Mouse (Mus musculus): ENCODE measurements at regions not wholly inside any gene's neighbourhood (a gene's known extent, or its start where the extent isn't known, plus 50 kb on each side); places are given as distances from the start of the nearest gene placed in this dataset.

GRCm38 (mm10) chr2:45438739-45439138 is 321.5 kb upstream of the Zeb2 start:
- no peak overlapping the region for H3K9ac ChIP-seq (ENCODE audit: low read depth, low read length)
- H3K4me3 ChIP-seq (ENCODE audit: low read depth, low read length) = no peak overlapping the region
- H3K4me1 ChIP-seq (ENCODE audit: control insufficient read depth, insufficient read depth, low read length) = no peaks in the 10 kb centered on the region; the same call in 1 of the 2 replicates
- H3K36me3 ChIP-seq (ENCODE audit: control insufficient read depth, insufficient read depth, low read length) = no peaks in the 10 kb centered on the region
- no peak for ATAC-seq (ENCODE audit: low read depth)
- 68% methylated on average over 9 of the region's 9 CpGs for WGBS
- no peak for DNase-seq (ENCODE audit: low spot score)
- H3K4me2 ChIP-seq (ENCODE audit: low read depth, low read length) = no peak overlapping the region
- H3K9me3 ChIP-seq (ENCODE audit: control insufficient read depth, low read length) = no peaks in the 10 kb centered on the region
- no peaks in the 10 kb centered on the region for H3K27me3 ChIP-seq (replicated peaks; ENCODE audit: control insufficient read depth, insufficient read depth, low read length)
- no peak overlapping the region for H3K27ac ChIP-seq (replicated peaks; ENCODE audit: low read depth, low read length)

- H3K9ac ChIP-seq (ENCODE audit: low read depth, low read length) = no peak overlapping the region
- ATAC-seq (ENCODE audit: low read depth) = no peak
- H3K36me3 ChIP-seq (ENCODE audit: control insufficient read depth, insufficient read depth, low read length) = no peaks in the 10 kb centered on the region
- H3K4me1 ChIP-seq (ENCODE audit: control insufficient read depth, insufficient read depth, low read length) = no peaks in the 10 kb centered on the region; the same call in 1 of the 2 replicates
- no peaks in the 10 kb centered on the region for H3K9me3 ChIP-seq (ENCODE audit: control insufficient read depth, low read length)
- H3K27ac ChIP-seq (replicated peaks; ENCODE audit: low read depth, low read length) = no peak overlapping the region
- H3K27me3 ChIP-seq (replicated peaks; ENCODE audit: control insufficient read depth, insufficient read depth, low read length) = no peaks in the 10 kb centered on the region
- no peak overlapping the region for H3K4me3 ChIP-seq (ENCODE audit: low read depth, low read length)
- WGBS = 44% methylated on average over 6 of the region's 6 CpGs
- peak; percentile 26 for DNase-seq (ENCODE audit: low spot score)
- H3K4me2 ChIP-seq (ENCODE audit: low read depth, low read length) = no peak overlapping the region
These were observed 318.2 kb upstream of the Zeb2 start for GRCm38 (mm10) chr2:45435261-45435980.

DNA sequence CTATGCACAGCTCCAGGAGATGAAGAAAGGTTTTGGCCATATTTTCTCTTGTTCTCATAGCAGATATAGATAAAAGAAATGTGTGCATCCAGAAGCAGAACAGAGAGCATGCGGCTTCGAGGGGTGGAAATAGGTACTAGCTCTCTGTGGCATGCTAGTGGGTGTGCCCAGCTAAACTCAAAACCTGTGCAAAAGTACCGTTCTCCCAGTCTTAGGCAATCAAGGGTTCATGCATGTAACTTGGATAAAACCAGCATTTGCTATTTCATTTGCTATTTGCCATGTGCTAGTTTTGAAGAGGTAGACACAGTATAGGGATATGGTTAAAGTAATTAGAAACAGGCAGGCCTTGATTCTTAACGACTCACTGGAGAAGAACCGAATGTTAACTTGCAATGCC is 317.6 kb upstream of the Zeb2 start:
- Histone ChIP-seq H3K9me3 (ENCODE audit: control insufficient read depth, low read length) (no peaks in the 10 kb centered on the region), H3K27ac (replicated peaks; ENCODE audit: low read depth, low read length) (no peak overlapping the region; the same call in 1 of the 2 replicates), H3K4me2 (ENCODE audit: low read depth, low read length) (no peak overlapping the region), H3K36me3 (ENCODE audit: control insufficient read depth, insufficient read depth, low read length) (no peaks in the 10 kb centered on the region), H3K4me1 (ENCODE audit: control insufficient read depth, insufficient read depth, low read length) (no peaks in the 10 kb centered on the region; the same call in 1 of the 2 replicates), H3K27me3 (replicated peaks; ENCODE audit: control insufficient read depth, insufficient read depth, low read length) (no peaks in the 10 kb centered on the region), H3K4me3 (ENCODE audit: low read depth, low read length) (no peak overlapping the region), H3K9ac (ENCODE audit: low read depth, low read length) (no peak overlapping the region)
- DNase-seq (ENCODE audit: low spot score) (no peak), ATAC-seq (ENCODE audit: low read depth) (no peak)
- WGBS = 51% methylated on average over 5 of the region's 5 CpGs

DNA sequence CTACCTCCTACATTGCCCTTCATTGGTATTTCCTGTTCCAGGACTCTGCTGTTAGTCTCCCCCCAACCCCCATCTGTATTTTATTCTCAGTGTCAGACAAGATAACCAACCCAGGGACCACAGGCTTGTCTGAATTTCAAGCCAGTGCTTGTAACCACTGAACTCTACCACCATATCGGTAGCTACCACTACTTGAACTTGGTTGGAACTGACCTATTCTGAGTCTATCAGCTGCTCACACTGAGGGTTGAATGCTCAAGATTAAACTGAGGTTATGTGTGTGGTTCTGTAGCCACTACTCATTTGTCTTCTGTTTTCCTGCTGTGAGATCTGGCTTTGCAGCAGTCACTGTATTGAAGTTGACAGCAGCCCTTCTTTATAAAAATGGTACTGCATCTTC is 317.0 kb upstream of the Zeb2 start:
- no peak overlapping the region for H3K4me3 ChIP-seq (ENCODE audit: low read depth, low read length)
- DNase-seq (ENCODE audit: low spot score) = no peak
- no peak overlapping the region for H3K4me2 ChIP-seq (ENCODE audit: low read depth, low read length)
- H3K27ac ChIP-seq (replicated peaks; ENCODE audit: low read depth, low read length) = no peak overlapping the region; the same call in 1 of the 2 replicates
- no peak overlapping the region for H3K9ac ChIP-seq (ENCODE audit: low read depth, low read length)
- ATAC-seq (ENCODE audit: low read depth) = no peak
- H3K9me3 ChIP-seq (ENCODE audit: control insufficient read depth, low read length) = no peaks in the 10 kb centered on the region
- no peaks in the 10 kb centered on the region for H3K27me3 ChIP-seq (replicated peaks; ENCODE audit: control insufficient read depth, insufficient read depth, low read length)
- no peaks in the 10 kb centered on the region for H3K36me3 ChIP-seq (ENCODE audit: control insufficient read depth, insufficient read depth, low read length)
- 90% methylated on average over 1 of the region's 1 CpGs for WGBS
- no peaks in the 10 kb centered on the region; the same call in 1 of the 2 replicates for H3K4me1 ChIP-seq (ENCODE audit: control insufficient read depth, insufficient read depth, low read length)

GRCm38 (mm10) chr2:45431366-45431765 is 314.2 kb upstream of the Zeb2 start:
- Histone ChIP-seq H3K36me3 (ENCODE audit: control insufficient read depth, insufficient read depth, low read length) (no peaks in the 10 kb centered on the region), H3K27ac (replicated peaks; ENCODE audit: low read depth, low read length) (no peak overlapping the region), H3K4me3 (ENCODE audit: low read depth, low read length) (no peak overlapping the region), H3K4me1 (ENCODE audit: control insufficient read depth, insufficient read depth, low read length) (no peaks in the 10 kb centered on the region; the same call in 1 of the 2 replicates), H3K9ac (ENCODE audit: low read depth, low read length) (no peak overlapping the region), H3K27me3 (replicated peaks; ENCODE audit: control insufficient read depth, insufficient read depth, low read length) (no peaks in the 10 kb centered on the region), H3K9me3 (ENCODE audit: control insufficient read depth, low read length) (no peaks in the 10 kb centered on the region), H3K4me2 (ENCODE audit: low read depth, low read length) (no peak overlapping the region)
- 86% methylated on average over 4 of the region's 4 CpGs for WGBS
- ATAC-seq (ENCODE audit: low read depth) (no peak), DNase-seq (ENCODE audit: low spot score) (no peak)

DNA sequence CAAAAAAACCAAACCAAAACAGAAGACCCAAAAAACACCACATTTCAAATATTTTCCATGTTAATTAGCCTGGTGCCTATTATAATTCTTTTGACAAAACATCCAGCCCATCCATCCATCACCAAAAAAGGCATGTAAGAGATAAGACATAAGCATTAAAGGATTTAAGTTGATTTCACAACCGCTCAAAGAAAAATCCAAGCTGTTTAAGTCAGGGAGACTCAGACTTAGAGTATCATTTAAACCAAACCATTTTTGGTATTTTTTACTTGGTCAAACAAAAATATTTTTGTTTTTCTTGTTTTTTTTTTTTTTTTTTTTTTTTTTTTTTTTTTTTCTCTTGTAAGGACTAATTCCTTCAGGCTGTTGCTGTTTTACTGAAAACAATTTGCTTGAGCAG is 304.6 kb upstream of the Zeb2 start:
- Histone ChIP-seq H3K4me2 (ENCODE audit: low read depth, low read length) (no peak overlapping the region), H3K9me3 (ENCODE audit: control insufficient read depth, low read length) (no peaks in the 10 kb centered on the region), H3K27ac (replicated peaks; ENCODE audit: low read depth, low read length) (no peak overlapping the region), H3K36me3 (ENCODE audit: control insufficient read depth, insufficient read depth, low read length) (no peaks in the 10 kb centered on the region), H3K9ac (ENCODE audit: low read depth, low read length) (no peak overlapping the region), H3K27me3 (replicated peaks; ENCODE audit: control insufficient read depth, insufficient read depth, low read length) (no peaks in the 10 kb centered on the region), H3K4me1 (ENCODE audit: control insufficient read depth, insufficient read depth, low read length) (no peaks in the 10 kb centered on the region), H3K4me3 (ENCODE audit: low read depth, low read length) (no peak overlapping the region)
- 88% methylated on average over 1 of the region's 1 CpGs for WGBS
- DNase-seq (ENCODE audit: low spot score) (no peak), ATAC-seq (ENCODE audit: low read depth) (no peak)

GRCm38 (mm10) chr2:45408136-45408535 is 290.9 kb upstream of the Zeb2 start:
- WGBS = 86% methylated on average over 8 of the region's 8 CpGs
- Histone ChIP-seq H3K4me2 (ENCODE audit: low read depth, low read length) (no peak overlapping the region), H3K4me3 (ENCODE audit: low read depth, low read length) (no peak overlapping the region), H3K4me1 (ENCODE audit: control insufficient read depth, insufficient read depth, low read length) (peaks cover 13% of the 10 kb centered on the region), H3K27ac (replicated peaks; ENCODE audit: low read depth, low read length) (no peak overlapping the region; the same call in 1 of the 2 replicates), H3K9ac (ENCODE audit: low read depth, low read length) (no peak overlapping the region), H3K36me3 (ENCODE audit: control insufficient read depth, insufficient read depth, low read length) (no peaks in the 10 kb centered on the region), H3K27me3 (replicated peaks; ENCODE audit: control insufficient read depth, insufficient read depth, low read length) (no peaks in the 10 kb centered on the region), H3K9me3 (ENCODE audit: control insufficient read depth, low read length) (no peaks in the 10 kb centered on the region)
- ATAC-seq (ENCODE audit: low read depth) (no peak), DNase-seq (ENCODE audit: low spot score) (no peak)

- H3K9me3 ChIP-seq (ENCODE audit: control insufficient read depth, low read length) = no peaks in the 10 kb centered on the region
- no peak overlapping the region for H3K4me2 ChIP-seq (ENCODE audit: low read depth, low read length)
- no peaks in the 10 kb centered on the region for H3K4me1 ChIP-seq (ENCODE audit: control insufficient read depth, insufficient read depth, low read length)
- no peaks in the 10 kb centered on the region for H3K36me3 ChIP-seq (ENCODE audit: control insufficient read depth, insufficient read depth, low read length)
- no peak overlapping the region for H3K27ac ChIP-seq (replicated peaks; ENCODE audit: low read depth, low read length)
- ATAC-seq (ENCODE audit: low read depth) = no peak
- no peak for DNase-seq (ENCODE audit: low spot score)
- no peak overlapping the region for H3K4me3 ChIP-seq (ENCODE audit: low read depth, low read length)
- H3K27me3 ChIP-seq (replicated peaks; ENCODE audit: control insufficient read depth, insufficient read depth, low read length) = no peaks in the 10 kb centered on the region
- H3K9ac ChIP-seq (ENCODE audit: low read depth, low read length) = no peak overlapping the region
These were observed 272.8 kb upstream of the Zeb2 start for GRCm38 (mm10) chr2:45389902-45390492.

DNA sequence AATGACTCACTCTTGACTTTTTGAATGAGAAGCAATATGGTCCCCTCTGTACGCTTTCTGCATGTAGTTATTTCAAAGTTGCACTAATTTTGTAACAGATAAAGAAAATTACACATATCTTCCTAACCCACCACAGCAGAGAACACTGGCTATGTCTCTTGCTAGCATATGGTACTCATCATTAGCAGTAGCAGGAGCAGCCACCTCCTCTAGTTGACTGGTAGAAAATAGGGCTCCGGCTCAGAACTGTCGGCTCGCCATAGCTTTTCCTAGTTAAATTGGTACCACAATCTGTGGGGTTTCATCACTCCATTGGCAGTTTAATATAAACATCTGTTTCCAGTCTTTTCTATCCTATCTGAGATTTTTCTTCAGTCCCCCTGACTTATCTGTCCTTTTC is 254.1 kb upstream of the Zeb2 start:
- Histone ChIP-seq H3K4me2 (ENCODE audit: low read depth, low read length) (no peak overlapping the region), H3K9ac (ENCODE audit: low read depth, low read length) (no peak overlapping the region), H3K9me3 (ENCODE audit: control insufficient read depth, low read length) (no peaks in the 10 kb centered on the region), H3K4me1 (ENCODE audit: control insufficient read depth, insufficient read depth, low read length) (no peaks in the 10 kb centered on the region), H3K27me3 (replicated peaks; ENCODE audit: control insufficient read depth, insufficient read depth, low read length) (no peaks in the 10 kb centered on the region), H3K27ac (replicated peaks; ENCODE audit: low read depth, low read length) (no peak overlapping the region), H3K36me3 (ENCODE audit: control insufficient read depth, insufficient read depth, low read length) (no peaks in the 10 kb centered on the region), H3K4me3 (ENCODE audit: low read depth, low read length) (no peak overlapping the region)
- DNase-seq (ENCODE audit: low spot score) = no peak
- 48% methylated on average over 4 of the region's 4 CpGs for WGBS
- no peak for ATAC-seq (ENCODE audit: low read depth)
